Mouse (Mus musculus) hindbrain, embryonic 16.5 days (tissue): ENCODE data around the gene Hs1bp3. TPM values are rescaled to one million over a fixed set of nuclear protein-coding genes. Genes with fewer than 3 reads are reported as not detected.
A peak's percentile ranks its signal among the peaks of the same experiment; 100 is the strongest.

Experiments
- ATAC-seq: fragments of 200-750 bp; cut with Nextera tagmentation; 2 replicates; pipeline ENCODE4 v1.8.0; 2017; ENCODE audit warnings: moderate TSS enrichment, moderate library complexity
- H3K27ac ChIP-seq: fragments of 300-500 bp; sonication (generic); 2 replicates; pipeline ENCODE4 v1.5.1; 2014; ENCODE audit warnings: low read depth, mild to moderate bottlenecking, control low read depth, low read length, moderate library complexity
- H3K27me3 ChIP-seq: fragments of 300-500 bp; sonication (generic); replicated peaks from 2 replicates; pipeline ENCODE4 v1.6.1; 2014; ENCODE audit warnings: low read length; ENCODE audit not compliant: control insufficient read depth, insufficient read depth
- H3K36me3 ChIP-seq: fragments of 300-500 bp; sonication (generic); 2 replicates; pipeline ENCODE4 v1.6.1; 2014; ENCODE audit warnings: mild to moderate bottlenecking, low read length, moderate library complexity, mixed read lengths; ENCODE audit not compliant: control insufficient read depth, insufficient read depth
- H3K4me1 ChIP-seq: fragments of 300-500 bp; sonication (generic); 2 replicates; pipeline ENCODE4 v1.6.1; 2014; ENCODE audit warnings: low read depth, low read length; ENCODE audit not compliant: control insufficient read depth, insufficient read depth
- H3K4me2 ChIP-seq: fragments of 300-500 bp; sonication (generic); 2 replicates; pipeline ENCODE4 v1.6.1; 2014; ENCODE audit warnings: mild to moderate bottlenecking, low read length, control low read depth, moderate library complexity
- H3K4me3 ChIP-seq: fragments of 300-500 bp; sonication (generic); 2 replicates; pipeline ENCODE4 v1.5.1; 2014; ENCODE audit warnings: mild to moderate bottlenecking, low read length, control low read depth, moderate library complexity
- H3K9ac ChIP-seq: fragments of 300-500 bp; sonication (generic); 2 replicates; pipeline ENCODE4 v1.6.1; 2014; ENCODE audit warnings: low read depth, mild to moderate bottlenecking, control low read depth, low read length, moderate library complexity
- H3K9me3 ChIP-seq: fragments of 300-500 bp; sonication (generic); 2 replicates; pipeline ENCODE4 v1.6.1; 2014; ENCODE audit warnings: mild to moderate bottlenecking, low read length, moderate library complexity; ENCODE audit not compliant: control insufficient read depth
- WGBS: fragments of 180-500 bp; shearing (Covaris S2); extraction: QIAGEN DNeasy Blood & Tissue Kit; methylation state at CpG from one replicate; pipeline ENCODE4 v1.1.7; 2014; 5-methylcytosine and 5-hydroxymethylcytosine counted together
- polyA plus RNA-seq: library from polyadenylated mRNA; unstranded; fragments of >200 nt; fragmentation: Nextera tagmentation; extraction: Ambion mirVana; gene quantifications from 2 replicates; pipeline ENCODE4 v1.2.1, GENCODE M21; 2015

Hs1bp3 gene
- polyA plus RNA-seq, 1 experiment from 2014 or later, result 10.1 TPM

DNA sequence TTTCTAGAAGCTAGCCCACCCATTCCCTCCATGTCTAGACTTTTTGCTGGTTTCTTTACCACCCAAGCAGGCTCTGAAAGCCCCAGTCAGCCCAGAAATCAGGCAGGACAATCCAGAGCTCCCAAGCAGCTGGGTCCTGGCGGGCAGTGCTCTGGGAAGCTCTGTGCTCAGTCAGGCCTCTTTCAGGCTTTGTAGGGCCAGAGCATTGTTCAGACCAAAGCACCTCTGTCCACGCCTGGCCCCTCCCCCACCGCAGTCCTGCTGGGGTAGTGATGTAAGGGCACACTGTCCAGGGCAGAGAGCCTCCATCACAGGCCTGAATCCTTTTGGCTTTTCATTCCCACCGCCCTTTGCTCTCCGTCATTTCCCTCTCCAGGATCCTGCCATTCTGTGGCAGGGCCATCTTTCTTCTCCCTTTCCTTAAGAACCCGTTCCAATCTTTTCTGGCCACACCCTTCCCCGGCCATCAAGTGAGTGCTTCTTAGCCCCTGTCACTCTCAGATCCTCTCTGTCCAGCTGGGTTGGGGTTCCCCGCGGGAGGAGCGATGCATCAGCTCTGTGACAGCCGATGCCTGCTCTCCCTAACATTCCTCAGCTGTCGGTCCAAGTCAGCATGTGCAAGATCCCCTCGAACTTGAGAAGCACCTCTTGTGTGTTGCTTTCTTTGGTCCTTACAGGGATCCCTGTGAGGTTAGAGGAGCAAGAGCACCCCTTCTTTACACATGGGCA is 26.5 kb downstream of the Hs1bp3 start:
- Histone ChIP-seq H3K27me3 (no peaks in the 10 kb centered on the region), H3K4me2 (no peak overlapping the region), H3K9me3 (no peaks in the 10 kb centered on the region), H3K4me1 (peaks cover 4% of the 10 kb centered on the region; the same call in 1 of the 2 replicates), H3K27ac (no peak overlapping the region), H3K4me3 (no peak overlapping the region), H3K9ac (no peak overlapping the region), H3K36me3 (peaks cover 18% of the 10 kb centered on the region)
- ATAC-seq, result no peak
- 29% methylated on average over 13 of the region's 13 CpGs for WGBS

- Histone ChIP-seq H3K36me3 (peaks cover 18% of the 10 kb centered on the region), H3K4me3 (no peak overlapping the region), H3K27me3 (no peaks in the 10 kb centered on the region), H3K27ac (no peak overlapping the region), H3K4me2 (no peak overlapping the region), H3K9me3 (no peaks in the 10 kb centered on the region), H3K9ac (no peak overlapping the region), H3K4me1 (peaks cover 4% of the 10 kb centered on the region; the same call in 1 of the 2 replicates)
- ATAC-seq, result no peak
- 92% methylated on average over 6 of the region's 6 CpGs for whole genome bisulfite sequencing
Measured at GRCm38 (mm10) chr12:8341008-8341407, 27.8 kb downstream of the Hs1bp3 start.

DNA sequence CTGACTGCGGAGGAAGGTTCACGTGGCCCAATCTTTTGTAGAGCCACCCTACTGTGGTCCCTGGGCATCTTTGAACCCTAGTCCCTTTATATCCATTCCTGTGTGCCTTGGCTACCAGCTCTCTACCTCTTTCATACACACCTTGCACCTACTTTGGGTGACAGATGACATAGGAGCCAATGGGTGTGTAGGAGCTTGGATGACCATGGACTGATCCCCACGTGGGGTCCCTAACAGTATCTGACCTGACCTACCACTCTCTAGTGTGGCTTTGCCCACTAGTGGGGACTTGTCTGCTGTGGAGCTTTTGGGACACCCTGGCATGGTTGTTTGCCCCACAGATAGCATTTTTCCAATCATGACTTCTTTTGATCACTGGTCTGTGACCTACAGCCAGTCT is 30.1 kb downstream of the Hs1bp3 start:
- Histone ChIP-seq H3K4me1 (peaks cover 2% of the 10 kb centered on the region; the same call in 1 of the 2 replicates), H3K4me3 (no peak overlapping the region), H3K27me3 (no peaks in the 10 kb centered on the region), H3K9me3 (no peaks in the 10 kb centered on the region), H3K4me2 (no peak overlapping the region), H3K27ac (no peak overlapping the region), H3K36me3 (peaks cover 14% of the 10 kb centered on the region), H3K9ac (no peak overlapping the region)
- WGBS, result 95% methylated on average over 3 of the region's 3 CpGs
- no peak for ATAC-seq

- Histone ChIP-seq H3K27me3 (no peaks in the 10 kb centered on the region), H3K4me1 (no peaks in the 10 kb centered on the region; the same call in 1 of the 2 replicates), H3K27ac (0 out of 2 replicates have a peak overlapping the region, but pooled peaks have one; percentile 18), H3K9me3 (no peaks in the 10 kb centered on the region), H3K36me3 (peaks cover 14% of the 10 kb centered on the region), H3K9ac (no peak overlapping the region), H3K4me3 (no peak overlapping the region), H3K4me2 (no peak overlapping the region)
- 0 out of 2 replicates have a peak, but pooled peaks have one; percentile 16 for ATAC-seq
- 68% methylated on average over 9 of the region's 9 CpGs for WGBS
Measured at GRCm38 (mm10) chr12:8344897-8345296, 31.7 kb downstream of the Hs1bp3 start.

- Histone ChIP-seq H3K4me3 (no peak overlapping the region), H3K9me3 (no peaks in the 10 kb centered on the region), H3K9ac (no peak overlapping the region), H3K27me3 (no peaks in the 10 kb centered on the region), H3K4me2 (no peak overlapping the region), H3K27ac (0 out of 2 replicates have a peak overlapping the region, but pooled peaks have one; percentile 18), H3K36me3 (peaks cover 14% of the 10 kb centered on the region), H3K4me1 (no peaks in the 10 kb centered on the region; the same call in 1 of the 2 replicates)
- no peak for ATAC-seq
- WGBS, result 95% methylated on average over 5 of the region's 5 CpGs
Measured at GRCm38 (mm10) chr12:8345539-8345938, 32.3 kb downstream of the Hs1bp3 start.

DNA sequence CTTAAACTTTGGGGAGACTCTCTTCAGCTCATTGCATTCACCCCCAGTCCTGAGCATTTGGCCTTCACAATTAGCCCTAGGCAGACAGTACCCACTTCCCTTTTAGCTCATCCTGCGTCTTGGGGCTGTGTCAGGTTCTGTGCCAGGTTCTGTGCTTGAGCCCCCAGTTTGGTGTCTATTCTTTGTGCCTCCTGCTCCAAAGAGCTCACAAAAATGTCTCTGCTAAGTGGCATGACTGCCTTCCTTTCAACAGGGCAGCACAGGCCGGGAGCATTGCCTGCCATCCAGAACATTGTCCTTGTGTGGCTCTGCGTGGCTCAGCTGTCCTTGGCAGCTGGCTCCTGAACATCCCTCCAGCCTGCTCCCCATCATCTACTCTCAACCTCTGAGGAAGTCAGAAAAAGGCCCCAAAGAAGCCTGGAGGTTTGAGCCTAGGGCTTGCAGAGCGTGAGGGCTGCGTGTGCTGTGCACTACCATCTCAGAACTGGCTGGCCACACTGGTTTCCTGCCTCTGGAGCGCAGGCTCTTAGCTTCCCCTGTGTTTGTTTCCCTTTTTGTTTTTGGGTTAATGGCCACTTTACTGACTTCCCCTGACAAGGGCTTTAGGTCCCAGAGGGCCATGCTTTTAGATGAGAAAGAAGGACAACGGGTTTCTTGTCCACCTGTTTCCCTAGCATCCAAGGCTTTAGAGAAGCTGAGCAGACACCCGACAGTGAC is 34.7 kb downstream of the Hs1bp3 start:
- no peak overlapping the region for H3K9ac ChIP-seq
- H3K4me2 ChIP-seq, result no peak overlapping the region
- no peaks in the 10 kb centered on the region; the same call in 1 of the 2 replicates for H3K4me1 ChIP-seq
- WGBS, result 73% methylated on average over 8 of the region's 8 CpGs
- peaks cover 4% of the 10 kb centered on the region; the same call in 1 of the 2 replicates for H3K36me3 ChIP-seq
- no peak overlapping the region for H3K27ac ChIP-seq
- no peak overlapping the region for H3K4me3 ChIP-seq
- H3K27me3 ChIP-seq, result no peaks in the 10 kb centered on the region
- H3K9me3 ChIP-seq, result no peaks in the 10 kb centered on the region
- peak; percentile 40; the same call in 1 of the 2 replicates for ATAC-seq

DNA sequence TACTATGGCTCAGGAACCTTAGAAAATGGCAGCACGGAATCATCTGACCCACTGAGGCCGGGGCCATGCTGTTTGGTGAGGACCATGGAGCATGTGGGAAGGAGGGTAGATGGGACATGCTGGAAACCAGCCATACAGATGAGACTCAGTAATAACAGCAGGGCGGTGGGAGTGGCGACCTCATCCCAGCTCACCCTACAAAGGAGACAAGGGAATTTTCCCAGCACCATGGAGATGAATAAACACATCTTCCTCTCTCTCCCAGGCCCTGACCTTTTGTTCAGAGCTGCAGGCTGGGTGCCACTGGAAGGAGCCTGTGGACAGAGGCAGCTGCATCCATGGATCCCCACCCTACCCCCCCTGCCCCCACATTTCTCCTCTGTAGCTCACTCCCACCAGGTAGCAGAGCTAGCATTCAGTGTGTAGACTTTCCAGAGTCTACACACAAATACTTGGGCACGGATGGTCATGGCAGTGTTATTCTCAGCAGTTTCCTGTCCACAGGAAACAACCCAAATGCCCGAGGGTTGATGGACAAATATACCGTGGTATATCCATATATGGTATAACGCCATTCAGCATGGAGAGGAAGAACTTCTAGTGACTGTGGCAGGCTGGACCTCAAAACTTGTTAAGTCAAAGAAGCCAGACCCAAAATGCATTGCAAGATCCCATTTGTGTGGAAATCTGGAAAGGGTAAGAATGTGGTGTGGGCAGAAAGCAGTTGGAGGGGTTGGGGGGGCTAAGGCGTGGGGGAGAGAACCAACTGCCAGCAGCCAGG is 35.7 kb downstream of the Hs1bp3 start:
- Histone ChIP-seq H3K27ac (no peak overlapping the region), H3K4me2 (no peak overlapping the region), H3K4me3 (no peak overlapping the region), H3K36me3 (no peaks in the 10 kb centered on the region), H3K9me3 (no peaks in the 10 kb centered on the region), H3K4me1 (no peaks in the 10 kb centered on the region; the same call in 1 of the 2 replicates), H3K27me3 (no peaks in the 10 kb centered on the region), H3K9ac (no peak overlapping the region)
- WGBS, result 65% methylated on average over 9 of the region's 9 CpGs
- ATAC-seq, result no peak

GRCm38 (mm10) chr12:8351025-8351903 is 38.0 kb downstream of the Hs1bp3 start:
- Histone ChIP-seq H3K9me3 (no peaks in the 10 kb centered on the region), H3K27ac (no peak overlapping the region), H3K4me3 (no peak overlapping the region), H3K36me3 (no peaks in the 10 kb centered on the region), H3K9ac (no peak overlapping the region), H3K27me3 (no peaks in the 10 kb centered on the region), H3K4me1 (no peaks in the 10 kb centered on the region; the same call in 1 of the 2 replicates), H3K4me2 (no peak overlapping the region)
- no peak for ATAC-seq
- 44% methylated on average over 4 of the region's 4 CpGs for WGBS
